Mouse (Mus musculus) lung, adult 2 months (tissue): Measurements from ENCODE around the gene Stk17b. TPM values are rescaled to one million over a fixed set of nuclear protein-coding genes. Genes with fewer than 3 reads are reported as not detected.

ENCODE experiments used
- DNase-seq: peaks from one replicate; pipeline ENCODE4 v3.0.0; 2022
- H3K4me1 ChIP-seq: fragments of 200-500 bp; 2 replicates; pipeline ENCODE4 v1.6.1; 2011; ENCODE audit warnings: low read length; ENCODE audit not compliant: control insufficient read depth, insufficient read depth
- H3K4me3 ChIP-seq: fragments of 200-500 bp; replicated peaks from 2 replicates; pipeline ENCODE3; 2011; ENCODE audit warnings: low read depth, mild to moderate bottlenecking, control low read depth, low read length; ENCODE audit errors: extremely low read depth
- CTCF ChIP-seq: fragments of 200-500 bp; IDR thresholded peaks from 2 replicates; pipeline ENCODE4 v1.5.1; 2011; ENCODE audit warnings: mild to moderate bottlenecking, low read length, control low read depth; ENCODE audit not compliant: insufficient read depth
- POLR2A ChIP-seq: fragments of 200-500 bp; IDR thresholded peaks from 2 replicates; pipeline ENCODE4 v1.6.1; 2011; ENCODE audit warnings: low read depth, mild to moderate bottlenecking, control low read depth, low read length, borderline replicate concordance; ENCODE audit errors: extremely low read depth
- WGBS: fragments of 180-500 bp; shearing (Covaris S2); methylation state at CpG from one replicate; pipeline ENCODE4 v1.1.7; 2018; 5-methylcytosine and 5-hydroxymethylcytosine counted together
- polyA plus RNA-seq: library from polyadenylated mRNA; depleted of rRNA; stranded (reverse); fragments of >200 nt; gene quantifications from 2 replicates; pipeline ENCODE4 v1.2.3, GENCODE M21; 2012; rRNA removed

The Stk17b gene
- 6.5 and 9.3 TPM in 2 replicates for polyA plus RNA-seq

DNA sequence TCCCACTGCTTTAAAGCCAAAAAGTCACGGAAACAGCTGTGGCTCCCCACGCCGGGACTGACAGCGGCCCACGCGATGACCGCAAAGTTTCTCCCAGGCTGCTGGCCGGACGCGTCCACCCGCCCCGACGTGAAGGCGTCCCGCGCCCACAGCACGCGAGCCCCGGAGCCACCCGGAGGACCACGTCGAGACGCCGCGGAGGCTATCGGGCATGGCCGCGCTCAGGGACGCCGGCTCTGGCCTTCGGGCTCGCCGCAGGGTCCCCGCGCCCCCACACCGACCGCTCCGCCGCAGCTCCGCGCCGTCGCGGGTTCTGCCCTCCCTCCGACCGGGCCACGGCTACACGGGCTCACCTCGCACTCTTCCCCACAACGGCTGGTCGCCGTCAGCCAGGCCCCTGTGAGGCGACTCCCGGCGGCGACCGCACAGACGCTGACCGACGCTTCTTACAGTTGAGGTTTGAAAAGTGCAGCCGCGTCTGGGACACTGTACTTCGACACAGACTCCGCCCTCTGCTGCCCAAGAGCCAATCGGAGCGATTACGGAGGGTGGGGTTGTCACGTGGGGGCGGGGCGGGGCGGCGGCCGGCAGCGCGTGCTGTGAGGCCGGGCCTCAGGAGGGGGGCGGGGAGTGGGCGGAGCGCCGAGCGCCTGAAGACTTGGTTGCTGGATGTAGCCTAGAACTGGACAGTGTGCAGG, at the start of gene Stk17b:
Gene Stk17b, minus strand, starts transcription at position 504 of the 698 bp plus-strand sequence.
- DNase-seq = peak; percentile 79

DNA sequence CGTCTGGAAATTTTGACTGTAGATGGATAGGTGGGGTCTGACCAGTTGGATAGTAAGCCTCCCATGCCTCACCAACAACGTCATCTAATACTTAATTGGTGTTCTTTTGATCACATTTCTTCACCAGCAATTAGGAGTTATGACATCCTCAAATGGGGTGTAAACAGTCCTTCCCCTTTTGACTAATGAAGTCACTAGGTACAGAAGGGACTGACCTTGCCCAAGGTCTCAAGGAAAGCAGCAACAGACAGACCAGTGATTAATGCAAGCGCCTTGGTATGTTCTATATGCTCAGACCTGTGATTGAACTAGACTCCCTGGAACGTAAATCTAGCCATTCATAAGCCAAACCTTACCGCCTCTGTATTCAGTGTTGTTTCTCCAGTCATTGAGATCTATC, 45.3 kb upstream of the Stk17b start:
- Histone ChIP-seq H3K4me1 (no peaks in the 10 kb centered on the region), H3K4me3 (no peak overlapping the region)
- WGBS = 92% methylated on average over 5 of the region's 5 CpGs
- TF ChIP-seq CTCF (no peak), POLR2A (no peak)
- DNase-seq = no peak

More for the DNA sequence above, at the start of gene Stk17b:
- peak within 1 kb of the TSS; percentile 72 for H3K4me3 ChIP-seq
- no peaks in the 10 kb centered on the region for H3K4me1 ChIP-seq
- WGBS = under 1% methylated on average over 75 of the region's 81 CpGs
- TF ChIP-seq CTCF (no peak), POLR2A (peak; percentile 88)

DNA sequence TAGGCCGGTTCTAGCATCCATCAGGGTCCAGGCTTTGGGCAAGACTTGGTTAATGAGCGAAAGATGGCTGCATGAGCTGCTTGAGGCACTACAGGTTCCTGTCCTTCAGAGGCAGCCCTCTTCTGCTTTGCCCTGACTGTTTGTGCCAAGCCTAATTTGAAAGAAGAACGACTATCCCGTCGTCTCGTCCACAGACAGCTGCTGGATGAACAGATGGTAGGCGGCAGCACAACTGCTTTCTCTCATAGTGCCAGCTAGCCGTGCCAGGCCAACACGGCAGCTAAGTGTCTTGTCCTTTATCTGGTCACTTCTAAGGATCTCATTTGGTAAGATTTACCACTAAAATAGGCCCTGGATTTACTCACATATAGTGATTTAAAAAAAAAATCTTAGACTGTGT, 44.1 kb upstream of the Stk17b start:
- no peak overlapping the region for H3K4me3 ChIP-seq
- 81% methylated on average over 9 of the region's 9 CpGs for WGBS
- TF ChIP-seq POLR2A (no peak), CTCF (no peak)
- DNase-seq = no peak
- peaks cover under 1% of the 10 kb centered on the region; the same call in 1 of the 2 replicates for H3K4me1 ChIP-seq

- no peak for DNase-seq
- WGBS = 78% methylated on average over 9 of the region's 9 CpGs
- H3K4me3 ChIP-seq = no peak overlapping the region
- H3K4me1 ChIP-seq = peaks cover 8% of the 10 kb centered on the region
- TF ChIP-seq POLR2A (no peak), CTCF (no peak)
Observed at GRCm38 (mm10) chr1:53824446-53825337, 39.7 kb upstream of the Stk17b start.

DNA sequence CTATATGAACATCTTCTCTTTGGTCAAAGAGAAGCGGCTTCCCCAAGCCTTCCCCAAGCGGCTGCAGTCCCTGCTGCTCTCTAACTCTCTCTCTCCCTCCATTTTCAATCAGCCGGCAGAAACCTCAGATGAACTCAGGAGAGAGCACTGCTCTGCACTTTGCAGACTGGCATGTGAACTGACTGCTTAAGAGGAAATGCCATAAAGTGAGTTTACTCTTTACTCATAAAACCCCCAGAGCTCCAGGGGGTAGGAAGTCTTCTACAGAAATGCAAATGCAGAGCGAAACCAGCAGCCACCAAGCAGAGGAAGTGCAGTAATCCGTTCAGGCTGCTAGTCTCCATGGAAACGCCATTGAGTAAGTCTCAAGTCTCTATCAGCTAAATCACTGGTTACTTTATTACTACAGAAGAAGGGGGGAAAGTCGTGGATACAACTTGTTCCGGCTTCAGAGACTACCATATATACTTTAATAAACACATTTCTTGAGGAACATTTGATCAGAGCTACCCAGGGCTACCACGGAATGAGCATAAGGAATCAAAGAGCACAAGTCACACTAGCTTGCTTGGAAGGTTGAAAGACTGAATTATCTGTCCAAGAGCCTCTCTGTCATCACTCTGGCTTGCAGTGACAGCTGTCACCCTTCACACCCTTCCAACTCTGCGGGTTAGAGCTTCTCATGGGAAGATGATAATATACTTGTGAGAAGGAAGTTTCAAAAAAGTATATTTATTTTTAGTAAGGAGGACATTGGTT, 38.8 kb upstream of the Stk17b start:
- peak overlapping the region; percentile 2 for H3K4me3 ChIP-seq
- WGBS = 18% methylated on average over 10 of the region's 10 CpGs
- no peak for TF ChIP-seq CTCF
- TF ChIP-seq POLR2A = no peak

DNA sequence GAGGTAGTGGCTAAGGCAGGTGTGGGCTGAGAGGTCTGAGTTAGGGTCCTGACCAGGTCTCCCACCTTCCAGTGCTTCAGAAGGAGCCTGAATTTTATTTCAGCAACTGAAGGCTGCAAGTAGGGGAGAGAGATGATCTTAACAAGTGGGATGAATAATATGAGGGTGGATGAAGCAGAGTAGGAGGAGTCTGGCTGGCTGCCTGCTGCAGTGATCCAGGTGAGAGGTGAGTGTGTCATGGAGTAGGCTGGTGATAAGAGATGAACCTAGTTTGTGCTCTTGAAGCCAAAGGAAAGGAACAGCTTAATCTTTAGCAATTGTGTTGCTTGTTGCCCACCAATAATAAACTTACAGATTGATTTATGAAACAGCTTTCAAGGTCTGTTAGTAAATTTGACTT, 37.0 kb upstream of the Stk17b start:
- no peak overlapping the region for H3K4me3 ChIP-seq
- peaks cover 8% of the 10 kb centered on the region for H3K4me1 ChIP-seq
- TF ChIP-seq POLR2A (no peak), CTCF (no peak)
- DNase-seq = no peak

More for the DNA sequence above, 38.8 kb upstream of the Stk17b start:
- DNase-seq = peak; percentile 36
- H3K4me1 ChIP-seq = peaks cover 8% of the 10 kb centered on the region

DNA sequence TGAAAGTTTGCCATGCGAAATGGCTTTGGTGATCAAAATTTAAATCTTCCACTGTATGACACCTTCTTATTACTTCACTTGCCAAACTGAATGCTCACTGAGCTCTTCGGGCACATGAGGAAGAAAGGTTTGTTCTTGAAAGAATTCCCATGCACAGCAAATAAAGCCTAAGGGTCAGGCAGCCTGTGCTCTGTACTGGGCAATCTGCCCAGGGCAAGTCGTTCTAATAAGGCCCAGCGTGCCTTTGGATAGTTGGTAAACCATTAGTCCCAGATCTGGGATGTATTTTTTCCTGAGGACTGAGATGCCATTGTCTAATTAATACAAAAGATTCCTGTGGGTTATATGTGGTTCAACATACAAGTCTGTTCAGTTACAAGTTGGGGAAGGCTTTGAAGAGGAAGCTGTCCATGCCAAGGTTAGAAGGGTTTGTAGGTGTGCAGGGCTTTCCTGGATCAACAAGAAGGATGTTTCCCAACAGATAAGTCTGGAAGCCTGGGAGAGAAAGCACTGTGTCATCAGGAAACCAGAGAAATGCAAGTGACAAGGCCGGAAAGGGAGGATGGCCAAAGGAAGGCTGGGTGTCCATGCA, 35.1 kb upstream of the Stk17b start:
- no peak for DNase-seq
- 48% methylated on average over 5 of the region's 5 CpGs for whole genome bisulfite sequencing
- no peak for TF ChIP-seq POLR2A
- no peak for TF ChIP-seq CTCF
- Histone ChIP-seq H3K4me1 (peaks cover 8% of the 10 kb centered on the region), H3K4me3 (no peak overlapping the region)

DNA sequence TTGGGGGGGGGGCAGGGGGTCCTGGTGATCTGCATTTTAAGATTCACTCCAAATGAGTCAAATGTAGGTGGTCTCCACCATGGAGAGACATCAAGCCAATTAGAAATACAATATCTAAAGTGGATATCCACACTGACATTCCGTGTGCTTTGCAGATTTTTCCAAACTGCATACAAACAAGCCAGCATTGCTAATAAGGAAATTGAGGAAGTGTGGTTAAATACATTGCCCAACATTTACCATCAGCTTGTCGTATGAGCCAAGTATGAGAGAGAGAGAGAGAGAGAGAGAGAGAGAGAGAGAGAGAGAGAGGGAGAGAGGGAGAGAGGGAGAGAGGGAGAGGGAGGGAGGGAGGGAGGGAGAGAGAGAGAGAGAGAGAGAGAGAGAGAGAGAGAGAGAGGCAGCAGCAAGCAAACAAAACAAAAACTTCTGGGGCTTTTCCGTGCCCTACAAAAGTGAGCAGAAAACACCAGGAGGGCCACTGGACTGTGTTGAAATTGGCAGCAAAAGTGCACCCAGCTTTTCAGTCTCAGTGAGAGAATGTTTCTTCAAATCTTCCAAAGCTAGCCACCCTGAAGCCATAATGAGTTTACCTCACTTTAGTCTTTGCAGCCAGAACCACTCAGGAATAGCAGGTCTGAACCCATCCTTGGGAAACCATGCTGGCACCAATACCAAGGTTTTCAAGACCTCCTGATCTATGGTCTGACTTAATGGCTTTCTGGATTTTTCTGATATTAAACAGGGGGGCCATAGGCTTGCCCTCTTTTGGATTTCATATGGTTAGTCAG, 33.2 kb upstream of the Stk17b start:
- 25% methylated on average over 3 of the region's 3 CpGs for WGBS
- DNase-seq = no peak

More for the DNA sequence above, 33.2 kb upstream of the Stk17b start:
- Histone ChIP-seq H3K4me1 (peaks cover 6% of the 10 kb centered on the region), H3K4me3 (no peak overlapping the region)
- TF ChIP-seq CTCF = no peak
- TF ChIP-seq POLR2A = no peak
